Mouse (Mus musculus) hematopoietic stem cell, adult 5-6 weeks (primary cell): ENCODE results near the gene Efcab8. TPM values are rescaled to one million over a fixed set of nuclear protein-coding genes. Genes with fewer than 3 reads are reported as not detected.

Experiments
- ATAC-seq, 2 experiments: fragments of 125-278 bp in 1 of 2; replicated peaks in 1 of 2; 2 replicates each; pipeline ENCODE4 v1.8.0; 2016 to 2017; ENCODE audit warnings: inconsistent platforms in 2 of 2, mild to moderate bottlenecking in 2 of 2, moderate number of reproducible peaks in 2 of 2, low read depth in 1 of 2, moderate TSS enrichment in 1 of 2; ENCODE audit not compliant: low FRiP score in 2 of 2, poor library complexity in 2 of 2, severe bottlenecking in 2 of 2, insufficient read depth in 1 of 2, low TSS enrichment in 1 of 2
- total RNA-seq: library from RNA; stranded (forward); fragments of 172-1452, 232-1000 nt; gene quantifications from 2 replicates; pipeline ENCODE4 v1.2.3, GENCODE M21; 2017

The Efcab8 gene
- total RNA-seq: 0.19 TPM in 1 of 2 replicates, not detected in the other

GRCm38 (mm10) chr2:153779394-153779981 lies at the start of gene Efcab8:
TSS of gene Efcab8 (plus strand) at chr2:153779931.
- peak; percentile 27 to 29; a peak in 2 of 4 replicates for ATAC-seq

- ATAC-seq: peak in 1 of 2 experiments; percentile 56; a peak in 3 of 4 replicates
Measured at GRCm38 (mm10) chr2:153734033-153734432, 45.7 kb upstream of the Efcab8 start.

DNA sequence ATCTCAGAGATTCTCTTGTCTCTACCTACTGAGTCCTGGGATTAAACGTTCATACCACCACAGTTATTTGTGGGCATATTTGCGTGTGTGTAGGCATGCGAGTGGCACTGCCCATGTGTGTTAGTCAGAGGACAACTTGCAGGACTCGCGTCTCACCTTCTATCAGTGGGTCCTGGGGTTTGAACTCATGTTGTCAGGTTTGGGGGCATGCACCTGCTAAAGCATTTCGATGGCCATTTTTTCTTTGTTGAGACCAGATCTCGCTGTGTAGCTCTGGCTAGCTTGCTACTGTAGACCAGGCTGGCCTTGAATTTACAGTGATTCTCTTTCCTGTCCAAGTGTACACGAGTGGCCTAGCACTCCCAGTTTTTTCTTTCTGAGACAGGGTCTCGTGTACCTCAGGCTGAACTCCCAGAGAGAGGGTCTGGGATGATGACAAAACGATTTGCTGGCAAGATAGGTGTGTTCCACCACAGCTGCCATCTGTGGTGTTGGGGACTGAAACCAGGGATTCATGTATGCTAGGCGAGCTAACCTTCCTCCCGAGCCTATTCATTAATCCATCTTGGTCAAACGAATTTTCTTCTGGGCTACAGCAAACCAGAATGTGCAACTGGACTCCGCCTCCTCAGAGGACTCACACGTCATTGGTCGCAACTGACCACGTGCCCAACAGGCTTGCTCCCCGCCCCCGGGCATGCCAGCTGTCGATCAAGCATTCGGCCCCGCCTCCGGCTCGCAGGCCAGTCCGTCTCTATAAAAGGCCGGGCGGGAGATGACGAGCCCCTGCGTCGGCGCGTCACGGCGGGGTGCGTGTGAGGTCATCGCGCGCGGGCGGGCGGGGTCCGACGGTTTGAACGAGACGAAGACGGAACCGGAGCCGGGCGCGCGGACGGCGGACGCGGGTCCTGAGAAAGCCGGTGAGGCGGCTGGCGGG lies 39.0 kb upstream of the Efcab8 start, which contains the start of gene Mapre1:
TSS of gene Mapre1 (plus strand) at position 775 of the 937 bp plus-strand sequence.
- ATAC-seq: peak; percentile 96

GRCm38 (mm10) chr2:153741437-153742065 lies 38.2 kb upstream of the Efcab8 start:
- peak in 1 of 2 experiments; percentile 34; a peak in 2 of 4 replicates for ATAC-seq

DNA sequence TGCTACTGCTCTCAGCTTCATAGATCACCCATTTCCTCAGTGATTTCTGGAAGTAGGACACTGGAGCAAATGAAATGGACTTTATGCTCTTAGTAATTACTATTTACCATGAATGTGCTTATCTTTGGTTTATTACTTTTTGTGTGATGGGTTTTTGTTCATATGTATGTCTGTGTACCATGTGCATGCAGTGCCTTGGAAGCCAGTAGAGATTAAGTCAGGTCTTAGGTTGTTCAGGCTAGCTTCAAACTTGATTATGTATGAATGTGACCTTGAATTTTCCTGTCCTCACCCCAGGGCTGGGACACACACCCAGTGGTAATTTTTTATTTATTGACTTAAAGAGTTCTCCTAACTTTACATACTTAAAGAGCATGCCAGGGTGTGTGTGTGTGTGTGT lies 31.7 kb upstream of the Efcab8 start:
- no peak for ATAC-seq

- no peak for ATAC-seq
Measured at GRCm38 (mm10) chr2:153750363-153750762, 29.4 kb upstream of the Efcab8 start.

DNA sequence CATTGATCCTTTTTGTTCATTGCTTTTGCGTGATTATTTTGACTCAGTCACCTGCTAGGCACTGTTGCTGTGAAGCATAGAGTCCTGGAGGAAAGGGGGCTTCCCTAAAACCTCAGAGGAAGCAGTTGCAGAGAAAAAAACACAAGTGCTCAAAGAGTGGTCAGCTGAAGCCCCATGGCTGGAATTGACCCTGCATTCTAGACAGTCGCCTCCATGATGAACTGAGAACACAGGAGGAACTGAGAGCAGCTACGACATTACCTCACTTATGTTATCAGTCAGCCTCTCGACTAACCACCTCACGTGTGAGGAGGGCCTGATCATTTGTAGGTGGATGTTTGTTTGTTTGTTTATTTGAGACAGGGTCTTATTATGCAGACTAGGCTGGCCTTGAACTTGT lies 17.6 kb upstream of the Efcab8 start:
- no peak for ATAC-seq

DNA sequence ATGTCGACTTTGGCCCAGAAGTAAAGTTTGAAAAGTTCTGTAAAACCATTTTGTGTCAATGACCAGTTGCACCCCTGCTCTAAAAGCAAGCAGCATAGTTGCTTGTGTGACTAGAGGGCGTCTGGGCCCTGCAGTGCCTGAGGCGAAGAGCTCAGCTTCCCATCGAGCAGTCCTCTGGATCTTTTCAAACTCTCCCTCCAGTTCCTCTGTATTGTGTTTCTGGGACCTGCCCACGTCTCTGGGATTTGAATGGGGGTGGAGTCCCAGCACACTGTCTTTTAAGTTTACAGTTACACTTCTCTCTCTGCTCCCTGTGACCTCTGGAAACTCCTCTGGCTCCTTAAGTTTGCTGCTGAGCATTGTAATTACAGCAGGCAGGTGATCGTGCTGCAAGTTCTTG lies 12.2 kb upstream of the Efcab8 start:
- ATAC-seq: no peak

- ATAC-seq: no peak
Measured at GRCm38 (mm10) chr2:153768881-153769280, 10.8 kb upstream of the Efcab8 start.

DNA sequence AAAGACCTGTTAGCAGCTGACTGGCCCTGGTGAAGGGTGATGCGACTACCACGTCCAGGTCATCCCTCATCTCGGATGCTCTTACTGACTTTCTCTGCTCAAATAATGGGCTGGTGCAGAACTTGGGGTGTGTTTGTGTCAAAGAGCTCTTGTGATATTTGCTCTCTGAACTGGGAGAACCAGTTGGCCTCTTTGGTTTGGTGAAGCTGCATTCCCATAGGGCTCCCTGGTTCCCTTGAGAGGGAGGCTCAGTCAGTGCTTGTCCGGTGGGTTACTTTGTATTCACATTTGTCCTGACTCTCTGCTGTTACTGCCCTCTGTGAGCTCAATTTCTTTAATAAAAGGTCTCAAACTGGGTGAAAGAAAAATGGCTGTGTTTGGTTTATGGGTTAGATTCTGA lies 6.8 kb upstream of the Efcab8 start:
- ATAC-seq: no peak

DNA sequence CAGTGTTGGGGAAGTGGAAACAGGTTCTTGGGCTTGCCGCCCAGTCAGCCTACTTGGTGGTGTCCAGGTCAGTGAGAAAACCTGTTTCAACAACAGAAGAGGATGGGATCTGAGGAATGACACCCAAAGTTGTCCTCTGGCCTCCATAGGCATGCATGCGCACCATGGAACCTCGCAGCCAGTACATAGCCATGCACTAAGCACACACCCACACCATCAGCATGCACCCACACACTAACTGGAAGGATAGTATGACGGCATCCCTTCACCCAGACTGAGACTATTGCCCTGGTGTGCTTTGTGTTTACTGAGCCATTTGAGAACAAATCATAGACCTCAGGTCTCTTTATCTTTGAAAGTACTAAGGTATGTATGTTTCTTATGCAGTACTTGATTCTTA lies 4.3 kb upstream of the Efcab8 start:
- no peak for ATAC-seq

- peak; percentile 90 to 94 for ATAC-seq
Measured at GRCm38 (mm10) chr2:153778638-153779362, 931 bp upstream of the Efcab8 start.

DNA sequence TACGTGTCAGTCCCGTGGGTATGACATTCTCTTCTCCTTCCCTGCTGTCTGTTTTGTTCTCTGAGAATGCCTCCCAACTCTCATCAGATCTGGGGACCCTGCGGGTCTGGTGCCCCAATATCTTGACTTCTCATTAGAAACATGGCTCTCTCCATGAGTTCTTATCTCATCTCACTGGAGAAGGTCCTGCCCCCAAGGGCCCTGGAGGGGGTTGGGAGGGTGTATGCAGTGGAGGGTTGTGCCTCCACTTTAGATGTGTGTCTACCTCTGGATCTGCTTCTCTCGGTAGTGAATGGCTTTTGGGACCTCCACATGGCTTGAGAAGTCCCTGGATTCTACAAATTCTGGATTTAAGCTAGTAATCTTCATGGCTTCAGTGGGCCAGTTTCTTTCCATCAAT lies 1.4 kb downstream of the Efcab8 start:
- no peak for ATAC-seq

DNA sequence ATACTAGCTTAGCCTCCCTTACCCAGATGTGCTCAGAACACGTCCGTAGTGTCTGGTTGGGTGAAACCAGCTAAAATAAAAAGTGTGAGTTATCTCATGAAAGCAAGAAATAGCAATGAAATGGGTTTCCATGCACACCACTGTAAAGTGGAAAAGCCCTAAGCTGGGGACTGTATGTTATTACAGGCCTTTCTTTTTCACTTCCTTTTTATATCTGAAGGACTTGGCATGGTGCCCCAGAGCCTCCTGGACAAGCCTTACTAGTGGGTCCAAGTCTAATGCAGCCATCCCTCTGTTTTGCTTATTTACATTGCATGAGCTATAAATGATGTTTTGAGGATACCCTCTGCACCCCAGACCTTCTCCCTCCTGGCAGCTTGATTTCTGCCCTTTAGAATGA lies 4.9 kb downstream of the Efcab8 start:
- 0 out of 4 replicates have a peak, but pooled peaks of 1 of the 2 experiments have one; percentile 46 for ATAC-seq

DNA sequence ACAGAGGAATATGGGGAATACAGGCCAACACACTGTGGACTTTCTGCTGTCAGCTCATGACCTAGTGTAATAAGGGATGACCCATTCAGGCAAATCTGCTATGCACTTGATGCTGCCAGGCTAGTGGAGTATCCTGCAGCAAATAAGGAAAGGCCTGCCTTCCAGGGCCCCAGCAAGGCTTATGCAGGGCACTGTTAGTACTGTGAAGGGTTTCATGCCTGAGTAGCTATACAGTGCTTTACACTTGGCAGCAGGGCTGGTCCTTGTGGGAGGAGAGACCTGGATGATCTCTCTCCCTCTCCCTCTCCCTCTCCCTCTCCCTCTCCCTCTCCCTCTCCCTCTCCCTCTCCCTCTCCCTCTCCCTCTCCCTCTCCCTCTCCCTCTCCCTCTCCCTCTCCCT lies 13.6 kb downstream of the Efcab8 start:
- no peak for ATAC-seq

DNA sequence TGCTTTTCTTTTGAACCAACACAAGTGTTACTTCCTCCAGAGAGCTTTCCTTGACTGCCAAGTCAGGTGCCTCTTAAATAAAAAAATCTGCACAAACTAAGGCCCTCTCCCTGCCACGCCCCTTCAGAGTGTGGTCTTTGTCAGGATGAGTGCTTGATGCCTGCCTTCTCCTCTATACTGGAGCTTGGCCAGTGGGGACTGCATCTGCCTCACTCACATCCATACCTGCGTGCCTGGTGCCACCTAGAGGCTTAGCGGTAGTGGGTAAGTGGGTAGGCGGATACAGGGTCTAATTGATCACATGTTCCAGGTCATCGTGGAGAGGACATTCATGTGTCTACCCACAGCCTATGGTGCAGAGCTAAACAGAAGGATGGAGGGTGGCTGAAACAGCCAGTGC lies 15.4 kb downstream of the Efcab8 start:
- no peak for ATAC-seq

DNA sequence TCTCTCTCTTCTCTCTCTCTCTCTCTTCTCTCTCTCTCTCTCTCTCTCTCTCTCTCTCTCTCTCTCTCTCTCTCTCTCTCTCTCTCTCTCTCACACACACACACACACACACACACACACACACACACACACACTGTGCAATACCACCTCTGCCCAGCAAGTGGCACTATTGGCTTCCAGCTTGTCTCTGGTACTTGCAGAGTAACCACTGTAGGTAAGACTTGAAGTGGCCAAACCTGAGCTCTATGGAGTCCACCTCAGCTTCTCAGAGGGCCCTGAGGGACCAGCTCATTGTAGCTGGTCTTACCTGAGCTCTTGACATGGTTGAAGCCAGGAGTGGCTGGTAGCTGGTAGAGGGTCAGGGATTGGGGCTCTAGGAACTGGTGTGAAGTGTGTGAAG lies 27.7 kb downstream of the Efcab8 start:
- ATAC-seq: 0 out of 4 replicates have a peak, but pooled peaks of 1 of the 2 experiments have one; percentile 58
